Mouse (Mus musculus) heart, adult 8-10 months (tissue): Measurements from ENCODE around the gene Spp2. TPM values are rescaled to one million over a fixed set of nuclear protein-coding genes. Genes with fewer than 3 reads are reported as not detected.
"Not testable (repeated sequence)": the region's sequence is repeated elsewhere in the genome, so short reads cannot be mapped to it uniquely, and the experiment has no call there.

Source experiments
- DNase-seq: peaks from one replicate; pipeline ENCODE4 v3.0.0; 2022; ENCODE audit warnings: low spot score
- total RNA-seq, 4 experiments: library from RNA; stranded (reverse); gene quantifications; 2 replicates each; pipeline ENCODE4 v1.2.4; 2022

Spp2 gene
- total RNA-seq, 4 experiments from 2014 or later, result not detected

DNA sequence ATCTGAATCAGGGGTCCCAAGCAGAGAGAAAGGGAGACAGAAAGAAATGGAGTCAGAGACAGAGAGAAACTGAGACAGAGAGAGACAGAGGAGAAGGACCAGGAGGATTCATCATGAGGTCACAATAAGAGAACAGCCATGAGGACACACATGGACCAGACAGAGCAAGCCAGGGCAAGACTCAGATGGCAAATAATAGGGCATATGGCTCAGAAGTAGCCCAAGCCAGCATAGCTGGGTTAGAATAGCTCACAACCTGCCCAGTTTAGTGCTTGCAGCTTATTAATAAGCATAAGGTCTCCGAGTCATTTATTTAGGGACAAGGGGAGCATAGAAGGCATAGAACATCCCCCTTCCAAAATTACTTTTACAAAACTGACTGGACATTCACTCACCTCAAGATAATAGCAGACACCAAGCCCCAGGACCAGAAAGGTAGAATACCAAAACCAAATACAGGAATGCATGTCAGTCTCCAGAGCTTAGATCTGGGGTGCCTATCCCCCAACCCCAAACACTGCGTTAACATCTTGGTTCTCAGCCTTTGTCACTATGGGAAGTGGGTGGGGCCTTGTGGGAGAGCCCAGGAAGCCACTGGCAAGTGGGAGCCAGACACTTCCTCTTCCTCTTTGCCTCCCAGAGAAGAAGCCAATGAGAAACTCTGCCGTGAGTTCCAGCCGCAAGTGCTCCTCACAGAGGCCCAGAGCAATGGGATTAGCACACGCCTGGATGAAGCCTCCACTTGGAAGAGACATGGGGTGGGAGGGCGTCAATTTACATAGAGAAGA is 26.5 kb downstream of the Spp2 start:
- DNase-seq, result no peak

DNA sequence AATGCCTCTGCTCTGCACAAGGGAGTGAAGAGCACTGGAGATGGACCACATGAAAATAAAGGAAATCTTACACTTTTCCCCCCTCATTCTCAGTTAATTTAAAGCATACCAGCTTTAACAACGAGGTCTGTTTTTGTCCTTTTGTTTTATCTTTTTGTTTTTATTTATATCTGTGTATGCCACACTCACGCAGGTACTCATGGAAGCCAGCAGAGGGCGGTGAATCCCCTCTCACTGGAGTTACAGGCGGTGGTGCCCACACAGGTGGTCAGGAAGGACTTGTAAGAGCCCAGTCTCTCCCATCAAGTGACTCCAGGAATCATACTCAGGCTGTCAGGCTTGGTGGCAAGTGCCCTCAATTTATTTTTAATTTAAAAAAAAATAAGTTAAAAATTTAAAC is 27.3 kb downstream of the Spp2 start:
- no peak for DNase-seq

DNA sequence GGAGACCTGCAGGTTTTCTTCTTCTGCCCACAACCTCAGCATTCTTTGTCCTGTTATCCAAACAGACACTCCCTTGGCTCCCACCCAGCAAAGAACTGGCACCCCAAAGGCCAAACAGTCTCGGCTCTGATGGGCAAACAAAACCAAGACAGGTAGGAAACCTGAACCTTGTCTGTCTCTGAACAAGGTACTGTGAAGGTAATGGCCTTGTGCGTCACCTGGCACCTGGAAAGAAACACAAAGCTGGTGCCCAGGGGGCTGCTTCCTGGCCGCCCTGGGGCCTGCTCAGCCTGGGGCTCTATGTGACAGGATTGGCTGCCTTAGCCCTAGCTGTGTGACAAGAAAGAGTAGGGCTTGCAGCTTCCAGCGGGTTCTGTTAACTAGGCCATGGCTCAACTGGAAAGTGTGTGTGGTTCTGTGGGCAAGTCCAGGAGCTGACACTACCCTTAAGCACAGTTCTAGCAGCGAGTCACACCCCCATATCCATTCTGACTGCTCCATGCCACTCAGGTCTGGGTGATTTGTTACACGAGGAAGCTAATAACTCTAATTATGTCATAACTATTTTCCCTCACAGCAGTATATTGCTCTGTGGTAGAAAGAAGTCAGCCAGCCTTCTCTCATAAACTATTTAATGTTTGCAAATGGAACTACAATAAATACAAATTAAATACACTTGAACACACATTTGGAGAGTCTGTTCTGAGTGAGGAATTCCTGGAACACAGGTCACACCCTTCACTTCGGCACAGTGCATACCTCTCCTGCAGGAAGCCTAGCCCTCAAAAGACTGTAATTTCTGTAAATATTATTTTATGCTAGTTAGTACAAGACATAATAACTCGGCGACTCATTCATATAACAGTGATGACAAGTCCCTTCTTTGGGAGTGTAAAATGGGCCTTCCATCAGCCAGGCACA is 30.7 kb downstream of the Spp2 start:
- no peak for DNase-seq

DNA sequence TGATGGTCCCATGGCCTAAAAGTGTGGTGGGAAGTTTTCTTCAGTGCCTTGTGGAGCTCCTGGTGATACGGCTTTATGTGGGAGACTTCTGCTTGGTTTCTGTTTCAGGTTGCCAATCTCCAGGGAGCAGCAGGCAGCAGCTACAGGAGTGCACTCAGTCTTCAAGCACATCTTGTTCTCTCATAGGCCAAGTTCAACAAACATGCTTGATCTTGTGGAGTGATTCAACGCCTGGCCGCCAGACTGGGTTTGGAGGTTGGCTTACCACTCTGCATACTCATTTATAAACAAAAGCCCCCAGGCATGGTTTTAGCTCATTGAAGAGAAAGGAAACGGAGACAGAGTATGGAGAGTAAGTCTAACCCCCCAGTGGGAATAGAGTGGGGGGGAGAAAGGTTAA is 36.6 kb downstream of the Spp2 start:
- DNase-seq, result no peak

DNA sequence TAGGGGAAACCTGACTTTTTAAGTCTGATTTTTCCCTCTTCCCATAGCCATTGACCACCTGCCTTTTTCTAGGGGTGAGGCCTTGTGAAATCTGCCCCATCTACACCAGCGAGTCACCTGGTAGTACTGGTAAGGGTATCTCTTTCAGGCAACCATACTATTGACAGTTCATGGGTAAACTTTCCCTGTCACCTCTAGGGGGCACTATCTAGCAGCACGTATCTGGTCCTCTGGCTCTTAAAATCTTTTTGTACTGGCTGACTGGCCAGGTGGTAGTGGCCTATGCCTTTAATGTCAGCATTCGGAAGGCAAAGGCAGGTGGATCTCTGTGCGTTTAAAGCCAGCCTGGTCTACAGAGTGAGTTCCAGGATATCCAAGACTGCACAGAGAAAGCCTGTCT is 38.6 kb downstream of the Spp2 start:
- DNase-seq, result no peak

DNA sequence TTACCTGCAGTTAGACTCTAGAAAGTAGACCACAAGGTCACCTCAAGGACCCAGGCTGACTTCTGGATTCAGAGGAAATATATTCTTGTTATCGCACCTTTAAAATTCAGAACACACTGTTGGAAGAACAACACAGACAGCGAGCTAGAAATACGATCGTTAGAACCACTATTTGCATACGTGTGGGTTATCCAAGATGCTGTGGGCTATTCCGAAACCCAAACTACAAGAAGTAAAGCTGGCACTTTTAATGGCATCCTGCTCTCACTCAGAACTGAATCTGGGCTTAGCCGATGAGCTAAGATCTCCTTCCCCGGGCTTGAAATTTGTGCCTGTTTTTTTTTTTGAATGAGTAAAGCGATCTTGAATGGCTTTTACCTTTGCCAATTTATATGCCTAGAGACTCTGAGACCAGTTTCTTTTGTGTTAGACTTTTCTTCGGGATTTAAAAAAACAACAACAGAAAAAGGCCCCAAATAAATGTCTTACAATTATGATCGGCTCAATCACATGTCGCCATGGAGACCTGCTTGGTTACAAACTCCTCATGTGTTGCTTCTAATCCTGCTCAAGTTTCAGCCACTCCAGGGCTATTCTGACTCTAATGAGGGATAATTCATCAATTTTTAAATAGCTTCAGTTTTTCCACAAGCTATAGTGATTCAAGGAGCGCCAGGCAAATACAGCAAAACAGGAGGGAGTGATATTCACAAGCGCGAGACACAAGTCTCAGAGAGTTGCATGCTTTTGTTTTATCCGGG is 39.7 kb downstream of the Spp2 start:
- no peak for DNase-seq

DNA sequence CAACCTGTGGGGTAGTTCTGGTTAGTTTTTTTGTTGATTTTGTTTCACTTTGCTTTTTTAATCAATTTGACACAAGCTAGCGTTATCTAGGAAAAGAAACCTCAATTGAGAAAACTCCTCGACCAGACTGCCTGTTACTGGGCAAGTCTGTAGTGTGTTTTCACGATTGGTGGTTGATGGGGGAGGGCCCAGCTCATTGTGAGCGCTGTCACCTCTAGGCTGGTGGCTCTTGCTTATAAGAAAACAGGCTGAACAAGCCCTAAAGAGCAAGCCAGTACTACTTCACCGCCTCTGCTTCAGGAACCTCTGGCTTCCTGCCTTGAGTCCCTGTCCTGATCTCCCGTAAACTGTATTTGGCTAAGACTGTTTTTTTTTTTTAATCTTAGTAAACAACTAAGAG is 40.7 kb downstream of the Spp2 start:
- no peak for DNase-seq

DNA sequence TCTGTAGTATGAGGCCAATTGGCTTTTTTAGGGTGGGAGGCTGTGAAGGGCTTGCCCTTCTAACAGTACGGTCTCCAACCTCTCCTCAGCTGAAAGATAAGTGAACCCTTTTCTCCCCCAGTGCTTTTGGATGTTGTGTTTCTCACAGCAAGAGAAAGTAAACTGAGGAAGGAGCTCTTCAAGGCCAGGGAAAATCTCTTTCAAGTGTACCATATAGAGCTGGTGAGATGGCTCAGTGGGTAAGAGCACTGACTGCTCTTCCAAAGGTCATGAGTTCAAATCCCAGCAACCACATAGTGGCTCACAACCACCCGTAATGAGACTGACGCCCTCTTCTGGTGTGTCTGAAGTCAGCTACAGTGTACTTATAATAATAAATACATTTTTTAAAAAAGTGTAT is 41.3 kb downstream of the Spp2 start:
- not testable (repeated sequence) for DNase-seq

DNA sequence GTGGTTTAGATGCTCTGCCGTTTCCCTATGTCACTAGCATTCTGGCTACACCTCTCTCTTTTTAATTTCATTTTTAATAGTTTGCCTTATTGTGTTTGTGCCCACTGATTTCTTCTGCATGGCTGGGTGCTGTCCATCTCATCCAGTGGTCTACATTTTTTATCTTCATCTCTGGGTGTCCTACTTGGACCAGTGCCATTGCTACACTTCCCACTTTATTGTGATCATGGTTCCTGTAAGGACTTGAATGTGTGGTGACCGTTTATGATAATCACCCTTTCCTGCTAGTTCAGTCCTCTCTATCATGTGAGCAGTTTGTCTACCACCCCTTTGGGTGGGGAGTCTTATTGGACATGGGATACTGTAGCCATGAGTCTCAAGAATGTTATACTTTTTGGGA is 43.0 kb downstream of the Spp2 start:
- DNase-seq, result no peak

DNA sequence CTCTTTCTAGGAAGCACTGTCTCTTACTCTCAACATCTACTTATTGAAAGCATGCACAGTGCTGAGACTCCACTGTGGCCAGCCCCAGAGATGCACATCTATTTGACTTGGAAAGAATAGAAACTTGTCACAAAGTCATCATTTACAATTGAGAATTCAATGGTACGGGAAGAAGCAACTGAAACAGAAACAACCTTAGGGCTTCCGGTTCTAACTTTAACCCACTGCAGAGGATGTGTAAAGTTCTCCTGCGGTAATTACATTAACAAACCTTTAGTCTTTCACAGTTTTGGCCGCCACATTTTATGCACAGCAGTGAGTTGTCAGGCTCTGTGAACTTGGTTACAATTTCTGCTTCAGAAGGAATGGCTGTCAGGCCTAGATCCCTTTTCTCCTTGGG is 43.9 kb downstream of the Spp2 start:
- no peak for DNase-seq

DNA sequence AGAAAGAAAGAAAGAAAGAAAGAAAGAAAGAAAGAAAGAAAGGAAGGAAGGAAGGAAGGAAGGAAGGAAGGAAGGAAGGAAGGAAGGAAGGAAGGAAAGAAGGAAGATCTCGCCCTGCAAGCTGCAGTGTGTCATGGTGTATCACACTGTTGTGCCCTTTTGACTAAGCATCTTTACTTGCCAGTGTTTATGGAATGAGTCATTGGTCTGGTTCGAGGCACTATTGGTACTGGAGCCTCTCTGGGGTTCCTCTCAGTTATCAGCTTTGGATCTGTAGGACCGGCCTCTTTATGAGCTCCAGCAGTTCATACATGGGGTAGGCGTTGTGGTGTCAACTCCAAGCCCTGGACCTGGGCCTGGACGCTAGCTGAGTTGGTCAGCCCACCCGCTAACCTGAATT is 45.4 kb downstream of the Spp2 start:
- DNase-seq, result no peak

DNA sequence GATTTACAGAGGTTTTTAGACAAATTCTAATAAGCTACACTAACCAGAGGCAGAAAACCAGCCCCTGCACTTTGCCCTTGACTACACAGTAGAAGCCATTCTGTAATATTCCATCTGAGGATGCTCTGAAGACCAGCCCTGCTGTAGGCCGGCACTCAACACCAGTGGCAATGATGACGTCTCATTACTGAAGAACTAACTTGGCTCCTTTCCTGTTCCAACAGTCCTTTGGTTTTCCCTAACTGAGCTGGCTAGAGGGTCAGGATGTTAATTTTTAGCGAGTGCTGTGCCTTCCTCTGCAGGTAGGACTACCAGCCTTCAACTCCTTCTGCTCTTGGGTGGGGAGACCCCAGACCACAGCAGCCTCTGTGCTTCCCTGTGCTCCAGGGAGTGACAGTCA is 47.9 kb downstream of the Spp2 start:
- DNase-seq, result no peak

DNA sequence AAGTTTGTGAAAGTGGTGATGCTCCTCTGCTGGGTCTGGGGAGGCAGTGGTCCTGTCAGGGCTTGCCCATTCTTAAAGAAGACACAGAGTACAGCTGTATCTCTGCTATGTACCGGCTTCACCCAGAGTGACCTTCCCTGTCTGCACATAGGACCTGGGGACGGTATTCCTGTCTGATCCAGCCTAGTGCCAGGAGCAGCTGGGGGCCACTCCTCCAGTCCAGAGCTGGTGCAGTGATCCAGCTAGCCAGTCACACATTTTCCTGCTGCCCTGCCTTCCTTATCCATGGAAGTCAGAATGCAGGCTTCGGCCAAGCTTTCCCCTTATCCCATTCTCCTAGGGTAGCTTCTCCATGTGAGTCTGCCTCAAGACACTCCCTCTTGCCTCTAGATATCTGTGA is 49.0 kb downstream of the Spp2 start:
- no peak for DNase-seq

DNA sequence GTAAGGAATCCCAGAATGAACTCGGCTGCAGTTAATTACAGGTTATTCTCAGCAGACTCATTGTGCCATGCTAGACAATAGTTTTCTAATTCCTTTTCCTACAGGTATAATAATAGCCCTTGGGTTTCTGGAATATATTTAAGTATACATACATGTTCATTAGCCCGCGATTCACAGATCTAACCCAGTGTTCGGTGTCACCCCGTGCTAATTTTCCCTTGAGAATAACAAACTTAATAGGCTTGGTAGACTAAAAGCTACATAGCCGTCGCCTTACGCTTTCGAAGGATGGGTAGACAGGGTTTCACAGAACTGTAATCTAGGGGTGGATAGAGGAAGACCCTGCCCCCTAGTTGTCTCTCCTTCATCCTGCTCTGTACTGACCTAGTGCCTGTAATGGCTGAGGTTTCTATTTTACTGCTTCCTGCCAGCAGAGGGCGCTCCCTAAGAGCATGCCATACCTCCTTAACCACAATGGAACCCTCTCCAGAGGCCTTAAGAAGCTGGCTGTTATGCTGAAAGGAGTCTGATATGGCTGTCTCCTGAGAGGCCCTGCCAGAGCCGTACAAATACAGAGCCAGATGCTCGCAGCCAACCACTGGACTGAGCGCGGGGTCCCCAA is 49.8 kb downstream of the Spp2 start:
- DNase-seq, result peak; percentile 63

DNA sequence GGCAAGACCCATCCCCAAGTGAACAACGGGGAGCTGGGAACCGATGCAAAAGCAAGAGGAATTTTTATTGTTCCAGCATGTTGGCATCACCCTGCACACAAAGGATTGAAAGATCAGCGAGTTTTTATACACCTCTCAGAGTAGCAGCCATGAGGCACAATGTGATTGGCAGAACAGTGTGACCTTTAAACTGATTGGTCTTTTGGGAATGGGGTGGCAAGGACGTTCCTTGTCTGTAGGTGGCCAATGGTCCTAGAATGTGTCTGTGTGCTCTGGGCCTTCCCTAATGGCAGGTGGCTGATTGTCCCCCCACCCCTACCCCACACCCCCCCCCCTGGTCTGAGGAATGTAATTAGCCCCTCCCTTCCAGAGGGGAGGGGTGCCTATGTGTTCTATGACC is 52.4 kb downstream of the Spp2 start:
- DNase-seq, result no peak

DNA sequence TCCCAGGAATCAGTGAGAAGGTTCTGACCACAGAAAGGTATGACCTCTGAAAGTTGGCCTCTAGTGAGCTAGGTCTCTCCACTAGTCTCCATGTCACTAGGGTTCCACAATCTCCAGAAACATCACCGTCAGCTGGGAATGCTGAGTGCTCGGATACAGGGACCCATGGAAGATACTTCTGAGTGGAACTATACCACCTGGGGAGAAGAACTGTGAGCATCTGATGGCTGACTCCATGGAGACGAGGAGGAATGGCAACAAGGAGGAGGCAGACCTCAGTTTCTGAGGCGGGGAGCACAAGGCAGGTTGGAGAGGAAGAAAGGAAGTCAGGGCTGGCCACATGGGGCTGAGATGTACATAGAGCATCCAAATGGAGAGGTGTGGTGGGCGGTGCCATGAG is 52.9 kb downstream of the Spp2 start:
- no peak for DNase-seq

DNA sequence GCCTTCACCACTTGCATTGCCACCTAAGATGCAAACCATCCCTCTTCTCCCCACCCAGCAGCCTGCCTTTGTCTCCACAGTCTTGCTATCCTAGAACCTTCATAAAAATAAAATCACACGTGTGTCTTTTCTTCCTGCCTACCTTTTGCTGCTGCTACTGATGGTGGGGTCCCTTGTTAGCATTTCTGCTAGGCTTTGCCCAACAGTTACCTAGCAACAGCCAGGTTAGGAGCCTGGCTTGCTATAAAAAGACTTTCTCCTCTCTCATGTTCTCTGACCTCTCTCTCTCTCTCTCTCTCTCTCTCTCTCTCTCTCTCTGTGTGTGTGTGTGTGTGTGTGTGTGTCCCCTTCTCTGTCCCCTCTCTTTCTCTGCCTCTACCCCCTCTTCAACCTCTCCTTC is 54.3 kb downstream of the Spp2 start:
- DNase-seq, result no peak

DNA sequence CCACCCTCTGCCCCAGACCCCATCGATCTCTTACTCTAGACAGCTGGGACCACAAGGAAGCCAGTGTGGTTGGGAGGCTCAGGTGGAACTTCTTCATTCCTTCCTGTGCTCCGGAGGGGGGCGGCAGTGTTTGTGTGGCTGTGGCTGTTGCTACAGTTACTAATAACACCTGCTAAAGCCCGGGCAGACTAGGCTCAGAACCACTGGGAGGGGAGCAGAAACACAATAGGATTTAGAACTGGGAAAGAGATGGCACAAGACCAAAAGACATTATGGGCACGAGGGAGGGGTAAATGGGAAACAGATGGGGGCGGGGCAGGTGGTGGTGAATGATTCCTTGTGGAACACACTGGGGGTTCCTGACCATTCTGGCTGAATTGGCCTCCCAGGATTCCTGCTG is 55.7 kb downstream of the Spp2 start:
- no peak for DNase-seq

DNA sequence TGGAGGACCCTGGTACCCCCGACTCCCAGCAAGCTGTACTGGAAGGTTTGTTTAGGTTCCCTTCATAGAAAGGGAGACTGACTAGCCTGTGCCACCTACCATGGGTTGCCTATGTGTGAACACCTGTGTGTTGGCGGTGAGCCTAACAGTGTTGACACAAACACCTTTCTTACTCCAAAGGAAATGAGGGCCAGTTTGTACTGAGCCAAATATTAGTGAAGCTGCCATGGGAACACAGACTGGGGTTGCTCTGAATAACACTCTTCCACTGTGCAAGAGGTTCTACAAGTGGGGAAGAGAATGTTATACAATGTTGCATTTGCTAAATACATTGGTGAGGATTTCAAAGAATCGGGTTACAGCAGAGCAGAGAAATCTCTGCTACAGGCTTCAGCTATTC is 56.5 kb downstream of the Spp2 start:
- no peak for DNase-seq

DNA sequence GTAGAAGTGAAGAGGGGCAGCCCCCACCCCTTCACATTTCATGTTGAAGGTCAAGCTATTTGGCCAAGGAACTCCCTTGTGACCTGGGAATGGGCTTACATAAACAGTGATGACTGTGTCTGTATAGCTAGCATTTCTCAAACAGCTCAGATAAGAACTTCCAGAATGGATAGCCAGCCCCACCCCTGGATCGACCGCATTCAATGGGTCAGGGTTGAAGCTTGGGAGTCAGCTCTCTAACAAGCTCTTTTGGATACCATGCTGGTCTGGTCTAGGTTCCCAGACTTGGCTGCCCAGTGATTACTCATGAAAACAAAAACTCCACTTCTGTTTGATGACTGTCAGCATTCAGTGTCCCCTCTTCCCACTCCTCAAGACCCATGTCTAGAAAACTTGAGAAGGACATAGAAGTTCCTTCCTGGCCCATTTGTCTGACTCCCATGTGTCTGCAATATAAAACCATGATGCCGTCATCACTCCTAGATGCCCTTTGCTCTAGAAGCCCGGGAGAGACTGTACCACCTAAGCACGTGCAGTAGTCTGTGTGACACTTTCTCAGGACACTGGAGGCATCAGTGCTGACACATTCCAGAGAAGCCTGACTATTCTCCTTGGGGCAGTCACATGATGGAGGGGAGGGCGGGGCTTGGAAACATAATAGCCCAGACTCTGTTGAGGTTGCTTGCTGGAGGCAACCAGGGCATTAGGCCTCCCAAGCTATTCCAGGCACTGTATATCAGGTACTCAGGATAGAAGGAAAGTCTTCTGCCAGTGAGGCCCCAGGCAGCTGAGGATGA is 57.5 kb downstream of the Spp2 start:
- no peak for DNase-seq

DNA sequence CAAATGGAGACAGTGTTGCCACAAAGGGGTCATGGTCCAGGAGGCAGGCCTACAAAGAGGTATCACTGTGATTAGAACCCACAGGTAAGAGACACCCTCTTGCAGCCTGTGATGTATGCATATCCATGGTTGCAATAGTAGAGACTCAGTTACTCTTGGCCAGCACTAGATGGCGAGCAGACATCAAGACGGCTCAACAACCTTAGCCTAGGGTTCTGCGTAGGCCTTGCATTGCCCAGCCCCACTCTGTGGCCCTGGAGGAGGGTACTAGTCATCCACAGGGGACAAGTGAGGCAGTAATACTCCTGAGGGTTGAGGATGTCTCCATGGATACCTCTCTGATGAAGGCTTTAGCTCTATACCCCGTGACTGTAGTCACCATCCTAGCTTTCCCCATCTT is 59.0 kb downstream of the Spp2 start:
- DNase-seq, result no peak
